Mouse (Mus musculus) telencephalon, adult 2 months (tissue): ENCODE results near the gene Slc2a10.

ENCODE experiments used
- DNase-seq: peaks from one replicate; pipeline ENCODE4 v3.0.0-alpha.2; 2011; ENCODE audit warnings: low read depth, low spot score

The Slc2a10 gene

DNA sequence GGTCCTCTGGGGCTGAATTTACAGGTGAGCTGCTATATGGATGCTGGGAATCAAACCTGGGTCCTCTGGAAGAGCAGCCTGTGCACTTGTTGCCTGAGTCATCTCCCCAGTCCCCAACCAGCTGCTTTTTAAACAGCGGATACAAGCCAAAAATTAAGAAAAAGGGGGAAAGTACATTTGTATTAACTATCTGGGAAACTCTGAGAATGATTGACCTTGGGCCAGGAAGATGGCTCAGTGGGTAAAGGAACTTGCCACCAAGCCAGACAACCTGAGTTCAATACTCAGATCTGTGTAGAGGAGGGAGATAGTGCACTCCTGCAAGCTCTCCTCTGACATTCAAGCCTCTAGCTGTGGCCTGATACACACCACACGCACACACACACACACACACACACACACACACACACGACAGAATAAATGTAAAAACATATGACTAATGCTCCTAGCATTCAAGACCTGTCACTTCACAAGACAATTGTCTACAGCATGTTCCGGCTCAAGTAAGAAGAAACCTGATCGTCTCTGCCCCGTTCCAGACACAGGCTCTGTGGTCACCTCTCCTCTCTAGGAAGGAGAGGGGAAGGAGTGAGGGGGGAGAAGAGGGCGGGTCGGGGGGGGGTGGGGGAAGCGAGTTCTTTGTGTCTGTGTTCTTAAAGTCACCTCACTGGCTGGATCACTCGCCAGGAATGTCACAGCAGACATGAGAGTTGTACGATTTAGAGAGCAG is 56.1 kb downstream of the Slc2a10 start:
- no peak for DNase-seq

DNA sequence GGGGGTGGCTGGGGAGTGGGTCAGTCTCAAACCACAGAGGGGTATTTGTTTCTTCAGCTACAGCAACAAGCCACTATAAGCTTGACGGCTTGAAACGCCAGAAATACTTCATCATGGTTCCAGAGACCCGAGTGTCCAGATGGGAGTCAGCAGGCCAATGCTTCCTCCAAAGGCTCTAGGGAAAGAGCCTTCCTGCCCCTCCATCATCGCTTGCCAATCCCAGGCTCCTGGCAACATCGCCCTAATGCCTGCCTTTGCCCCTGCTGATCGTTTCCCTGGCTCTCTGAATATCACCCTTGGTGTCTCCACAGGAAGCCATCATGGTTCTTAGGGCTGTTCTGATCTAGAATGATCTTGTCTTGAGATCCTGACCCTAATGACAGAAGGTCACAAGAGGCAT is 58.3 kb downstream of the Slc2a10 start:
- DNase-seq, result no peak

DNA sequence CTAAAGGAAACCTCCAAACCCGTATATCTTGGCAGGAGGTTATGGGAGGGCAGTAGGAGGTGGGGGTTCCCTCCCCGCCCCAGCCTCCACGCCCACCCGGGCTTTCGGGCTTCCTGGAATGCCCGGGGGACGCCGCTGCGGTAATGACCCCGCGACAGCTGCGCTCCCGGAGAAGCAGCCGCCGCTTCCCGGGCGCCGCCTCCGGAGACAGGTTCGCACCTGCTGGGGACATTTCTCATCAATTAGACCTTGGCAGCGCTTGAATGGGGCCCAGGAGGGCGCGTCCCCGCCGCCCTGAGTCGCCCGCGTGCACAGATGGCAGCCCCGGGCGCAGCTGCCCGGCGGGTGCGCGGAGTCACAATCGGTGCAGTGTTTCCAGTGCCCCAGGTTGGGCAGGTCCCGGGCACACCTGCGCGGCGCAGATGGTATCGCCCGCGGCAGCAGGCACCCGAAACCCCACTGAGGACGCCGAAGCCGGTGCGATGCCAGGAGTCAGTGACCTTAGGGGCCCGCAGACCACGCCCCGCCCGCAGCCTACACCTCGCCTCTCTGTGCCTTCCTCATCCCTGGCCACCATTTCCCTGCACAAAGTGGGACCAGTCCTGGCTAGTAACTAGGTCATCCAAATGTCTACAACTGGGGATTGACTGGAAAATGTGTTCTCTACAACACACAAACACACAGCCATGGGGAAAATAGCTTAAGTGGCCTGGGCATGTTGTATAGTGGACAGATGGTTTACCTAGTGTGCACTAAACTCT is 59.9 kb downstream of the Slc2a10 start:
- no peak for DNase-seq

DNA sequence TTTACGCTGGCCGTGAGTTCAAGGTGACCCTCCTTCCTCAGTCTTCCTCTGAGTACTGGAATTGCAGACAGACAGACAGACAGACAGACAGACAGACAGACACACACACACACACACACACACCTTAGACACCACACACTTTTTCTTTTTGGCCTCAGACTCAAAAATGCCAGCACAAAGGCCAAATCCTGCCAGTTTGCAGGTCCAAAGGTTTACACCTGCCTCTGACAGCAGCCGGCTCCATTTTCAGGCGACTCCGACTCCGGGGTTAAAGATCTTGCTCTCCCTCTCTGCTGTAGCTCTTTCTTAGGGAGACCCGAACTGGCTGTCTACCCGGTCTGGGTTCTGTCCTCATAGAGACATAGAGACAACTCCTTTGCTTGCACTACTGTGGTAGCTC is 60.5 kb downstream of the Slc2a10 start:
- DNase-seq, result no peak

DNA sequence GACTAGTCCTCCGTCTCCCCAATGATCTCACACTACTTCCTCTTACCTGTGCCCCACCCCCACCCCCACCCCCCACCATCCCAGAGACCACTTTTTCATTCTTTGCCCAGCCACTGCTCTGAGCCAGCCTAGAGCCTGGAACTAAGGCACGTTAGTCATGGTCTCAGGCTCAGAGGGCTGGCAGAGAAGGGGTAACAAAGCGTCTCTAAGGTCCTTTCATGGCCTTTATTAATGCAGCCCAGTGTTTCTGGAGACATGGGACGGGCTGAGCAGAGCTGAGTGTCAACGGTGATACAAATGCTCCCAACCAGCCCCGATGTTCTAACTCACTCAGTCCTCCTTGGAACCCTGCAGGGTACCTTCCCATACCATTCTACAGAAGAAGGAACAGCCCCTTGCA is 61.0 kb downstream of the Slc2a10 start:
- no peak for DNase-seq

DNA sequence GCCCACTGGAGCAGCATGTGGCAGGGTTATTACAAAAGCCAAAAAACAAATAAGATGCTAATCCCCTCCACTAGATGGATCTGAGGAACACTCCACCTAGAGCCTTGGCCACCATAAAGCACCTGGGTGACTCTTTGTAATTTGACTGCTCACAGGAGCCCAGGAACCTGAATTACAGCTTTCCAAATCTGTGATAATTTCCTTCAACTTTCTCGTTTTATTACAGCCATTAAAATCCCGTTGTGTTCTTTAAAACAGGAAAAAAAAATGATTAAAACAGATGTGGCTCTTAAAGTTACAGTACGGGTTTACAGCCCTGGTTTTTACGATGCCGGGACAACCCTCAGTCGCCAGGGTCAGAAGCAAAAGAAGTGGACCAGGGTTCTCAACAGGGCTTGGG is 63.3 kb downstream of the Slc2a10 start:
- DNase-seq, result no peak

DNA sequence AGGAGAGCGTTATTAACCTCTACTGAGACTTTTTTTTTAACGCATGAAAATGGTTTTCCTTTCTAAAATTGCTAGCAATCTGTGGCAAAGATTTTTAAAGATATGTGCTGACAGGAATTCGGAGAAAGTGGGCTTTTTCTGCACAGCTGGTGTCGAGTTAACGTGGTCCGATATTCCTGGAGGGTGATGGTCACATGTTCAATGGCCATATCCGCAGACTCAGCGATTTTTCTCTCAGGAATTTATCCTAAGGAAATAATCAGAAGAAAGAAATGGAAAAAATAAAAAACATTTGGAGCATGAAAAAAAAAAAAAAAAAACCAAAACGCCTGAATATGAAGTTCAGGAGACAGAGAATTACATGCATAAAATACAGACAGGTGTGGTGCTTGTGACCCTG is 64.2 kb downstream of the Slc2a10 start:
- no peak for DNase-seq

DNA sequence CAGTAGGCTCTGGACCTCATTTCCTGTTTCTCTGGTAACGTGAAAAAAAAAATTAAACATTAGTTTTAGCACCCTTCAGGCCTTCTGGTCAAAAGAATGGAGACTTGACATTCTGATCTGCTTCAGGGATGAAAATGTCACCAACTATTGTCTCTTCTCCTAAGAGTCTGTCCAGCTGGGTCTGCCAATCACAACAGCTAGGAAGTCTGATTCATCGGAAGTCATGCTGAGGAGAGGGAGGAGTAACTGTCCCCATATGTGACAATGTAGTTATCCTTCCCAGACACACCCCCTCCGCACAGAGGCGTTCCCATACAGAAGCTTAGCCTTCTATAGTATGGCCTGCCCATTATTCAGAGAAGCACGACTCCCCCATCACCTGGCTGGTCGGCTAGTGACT is 65.3 kb downstream of the Slc2a10 start:
- DNase-seq, result no peak
